Mouse (Mus musculus) kidney, embryonic 15.5 days (tissue): ENCODE measurements at regions not wholly inside any gene's neighbourhood (a gene's known extent, or its start where the extent isn't known, plus 50 kb on each side); places are given as distances from the start of the nearest gene placed in this dataset.
A peak's percentile ranks its signal among the peaks of the same experiment; 100 is the strongest.
"Not testable (repeated sequence)": the region's sequence is repeated elsewhere in the genome, so short reads cannot be mapped to it uniquely, and the experiment has no call there.

Experiments used
- ATAC-seq: fragments of 200-750 bp; cut with Nextera tagmentation; replicated peaks from 2 replicates; pipeline ENCODE4 v1.8.0; 2017; ENCODE audit warnings: moderate TSS enrichment; ENCODE audit not compliant: low FRiP score
- H3K27ac ChIP-seq: fragments of 300-500 bp; sonication (generic); 2 replicates; pipeline ENCODE4 v1.5.1; 2015; ENCODE audit warnings: mild to moderate bottlenecking, inconsistent platforms
- H3K27me3 ChIP-seq: fragments of 300-500 bp; sonication (generic); 2 replicates; pipeline ENCODE4 v1.6.1; 2015; ENCODE audit warnings: inconsistent platforms
- H3K36me3 ChIP-seq: fragments of 300-500 bp; sonication (generic); 2 replicates; pipeline ENCODE4 v1.6.1; 2015; ENCODE audit warnings: inconsistent platforms
- H3K4me1 ChIP-seq: fragments of 300-500 bp; sonication (generic); 2 replicates; pipeline ENCODE4 v1.6.1; 2015; ENCODE audit warnings: inconsistent platforms
- H3K4me2 ChIP-seq: fragments of 300-500 bp; sonication (generic); 2 replicates; pipeline ENCODE4 v1.6.1; 2015; ENCODE audit warnings: moderate library complexity, mild to moderate bottlenecking, inconsistent platforms
- H3K4me3 ChIP-seq: fragments of 300-500 bp; sonication (generic); replicated peaks from 2 replicates; pipeline ENCODE4 v1.5.1; 2015; ENCODE audit warnings: mild to moderate bottlenecking, inconsistent platforms
- H3K9ac ChIP-seq: fragments of 300-500 bp; sonication (generic); 2 replicates; pipeline ENCODE4 v1.6.1; 2015; ENCODE audit warnings: mild to moderate bottlenecking, inconsistent platforms
- H3K9me3 ChIP-seq: fragments of 300-500 bp; sonication (generic); replicated peaks from 2 replicates; pipeline ENCODE4 v1.6.1; 2016; ENCODE audit warnings: inconsistent platforms
- WGBS: fragments of 180-500 bp; shearing (Covaris S2); methylation state at CpG from one replicate; pipeline ENCODE4 v1.1.7; 2015; ENCODE audit warnings: mixed read lengths; 5-methylcytosine and 5-hydroxymethylcytosine counted together

GRCm38 (mm10) chr10:86636953-86637376, 68.3 kb downstream of the Hsp90b1 start:
- not testable (repeated sequence) for H3K36me3 ChIP-seq, H3K9me3 ChIP-seq, H3K9ac ChIP-seq, H3K27ac ChIP-seq, H3K4me1 ChIP-seq, H3K27me3 ChIP-seq
- ATAC-seq = peak; percentile 89
- peak overlapping the region; percentile 36 for H3K4me3 ChIP-seq
- peak overlapping the region; percentile 63 for H3K4me2 ChIP-seq
- 4% methylated on average over 14 of the region's 14 CpGs for WGBS

GRCm38 (mm10) chr10:86636515-86636914, 68.8 kb downstream of the Hsp90b1 start:
- 24% methylated on average over 6 of the region's 6 CpGs for WGBS

GRCm38 (mm10) chr10:86626734-86627133, 78.6 kb downstream of the Hsp90b1 start:
- not testable (repeated sequence) for H3K4me3 ChIP-seq, H3K9me3 ChIP-seq, H3K27me3 ChIP-seq, H3K27ac ChIP-seq, H3K9ac ChIP-seq, H3K36me3 ChIP-seq, H3K4me1 ChIP-seq, H3K4me2 ChIP-seq
- peak; percentile 62 for ATAC-seq

More at GRCm38 (mm10) chr10:86636515-86636914, 68.8 kb downstream of the Hsp90b1 start:
- H3K9ac ChIP-seq, H3K4me1 ChIP-seq, H3K27me3 ChIP-seq, H3K36me3 ChIP-seq, H3K27ac ChIP-seq, H3K9me3 ChIP-seq: not testable (repeated sequence)
- 0 out of 2 replicates have a peak, but pooled peaks have one; percentile 18 for ATAC-seq
- Histone ChIP-seq H3K4me3 (peak overlapping the region; percentile 36), H3K4me2 (peak overlapping the region; percentile 63)

GRCm38 (mm10) chr10:86617958-86618664, 87.2 kb downstream of the Hsp90b1 start:
- 51% methylated on average over 6 of the region's 6 CpGs for WGBS
- ATAC-seq = peak; percentile 67
- H3K4me3 ChIP-seq, H3K36me3 ChIP-seq, H3K4me1 ChIP-seq, H3K4me2 ChIP-seq, H3K27ac ChIP-seq, H3K9me3 ChIP-seq, H3K9ac ChIP-seq, H3K27me3 ChIP-seq: not testable (repeated sequence)

DNA sequence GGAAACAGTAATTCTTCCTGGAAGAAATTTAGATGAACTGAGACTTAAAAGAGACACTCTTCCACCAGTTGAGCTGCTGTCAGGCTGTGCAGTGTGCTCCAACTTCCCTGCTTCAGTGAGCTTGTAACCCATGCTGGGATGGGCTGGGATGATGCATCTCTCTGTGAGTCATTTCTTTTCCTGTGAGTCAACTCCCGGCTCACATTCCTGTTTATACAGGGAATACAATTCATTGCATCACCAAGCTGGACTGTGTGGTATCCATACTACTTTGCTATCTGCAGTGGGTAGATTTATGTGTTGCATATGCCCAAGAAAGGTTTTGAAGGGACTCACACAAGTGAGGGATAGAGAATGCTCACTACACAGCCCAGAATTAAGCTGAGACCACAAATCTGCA, 93.0 kb downstream of the Hsp90b1 start:
- peak; percentile 67 for ATAC-seq
- H3K9ac ChIP-seq, H3K4me3 ChIP-seq, H3K36me3 ChIP-seq, H3K27ac ChIP-seq, H3K27me3 ChIP-seq, H3K4me1 ChIP-seq, H3K9me3 ChIP-seq, H3K4me2 ChIP-seq: not testable (repeated sequence)
- 17% methylated on average over 1 of the region's 1 CpGs for WGBS

- not testable (repeated sequence) for H3K4me2 ChIP-seq, H3K36me3 ChIP-seq, H3K27ac ChIP-seq, H3K27me3 ChIP-seq, H3K4me3 ChIP-seq, ATAC-seq, H3K9ac ChIP-seq, H3K4me1 ChIP-seq, H3K9me3 ChIP-seq
- 63% methylated on average over 2 of the region's 2 CpGs for WGBS
These were observed 95.3 kb downstream of the Hsp90b1 start for GRCm38 (mm10) chr10:86610027-86610426.

DNA sequence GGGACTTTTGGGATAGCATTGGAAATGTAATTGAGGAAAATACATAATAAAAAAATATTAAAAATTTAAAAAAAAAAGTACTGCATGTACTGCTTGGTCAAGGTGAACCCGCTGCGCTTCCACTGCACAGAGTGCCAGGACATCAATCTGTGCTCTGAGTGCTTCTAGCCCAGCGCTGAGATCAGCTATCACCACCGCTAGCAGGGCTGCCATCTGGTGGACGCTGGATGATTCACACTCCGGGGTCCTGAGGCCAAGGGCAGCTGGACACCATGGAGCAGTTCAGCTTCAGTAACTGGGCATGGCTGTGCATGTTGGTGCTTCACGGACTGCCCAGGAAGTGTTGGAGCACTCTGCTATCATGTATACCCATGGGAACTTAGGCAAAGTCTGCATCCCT, 102.1 kb upstream of the Syn3 start:
- H3K9me3 ChIP-seq, H3K4me2 ChIP-seq, H3K4me3 ChIP-seq, H3K9ac ChIP-seq, H3K36me3 ChIP-seq, H3K27me3 ChIP-seq, H3K4me1 ChIP-seq, H3K27ac ChIP-seq, ATAC-seq: not testable (repeated sequence)
- 33% methylated on average over 7 of the region's 7 CpGs for WGBS

- not testable (repeated sequence) for ATAC-seq, H3K9ac ChIP-seq, H3K36me3 ChIP-seq, H3K27ac ChIP-seq, H3K4me1 ChIP-seq, H3K4me3 ChIP-seq, H3K9me3 ChIP-seq, H3K4me2 ChIP-seq, H3K27me3 ChIP-seq
- 95% methylated on average over 7 of the region's 7 CpGs for WGBS
These were observed 101.3 kb upstream of the Syn3 start for GRCm38 (mm10) chr10:86599991-86600390.

DNA sequence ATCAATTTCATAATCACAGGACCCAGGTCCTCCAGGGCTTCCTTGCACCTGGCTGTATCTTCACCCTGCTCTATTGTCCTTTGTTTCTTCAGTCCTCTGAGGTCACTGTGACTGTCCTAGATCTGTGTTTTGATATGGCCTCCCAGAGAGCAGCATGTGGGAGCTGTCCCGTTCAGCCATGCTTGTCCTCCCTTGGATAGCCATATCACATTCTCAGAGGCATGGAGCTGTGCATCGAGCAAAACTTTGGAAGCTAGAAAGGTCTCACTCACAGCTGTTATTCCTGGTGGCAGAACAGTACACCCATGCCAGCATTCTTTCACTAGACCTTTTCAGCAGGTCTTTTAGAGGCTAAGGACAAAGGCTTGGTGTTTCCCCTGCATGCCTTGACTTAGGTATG, 91.5 kb upstream of the Syn3 start:
- H3K9me3 ChIP-seq, H3K27me3 ChIP-seq, H3K36me3 ChIP-seq, H3K4me2 ChIP-seq, H3K4me3 ChIP-seq, H3K9ac ChIP-seq, H3K4me1 ChIP-seq, H3K27ac ChIP-seq: not testable (repeated sequence)
- peak; percentile 79; the same call in 1 of the 2 replicates for ATAC-seq
- WGBS = 51% methylated on average over 2 of the region's 2 CpGs

GRCm38 (mm10) chr10:86566875-86567274, 68.2 kb upstream of the Syn3 start:
- H3K4me3 ChIP-seq, H3K9me3 ChIP-seq, H3K9ac ChIP-seq, H3K36me3 ChIP-seq, H3K4me1 ChIP-seq, H3K4me2 ChIP-seq, H3K27me3 ChIP-seq: not testable (repeated sequence)
- ATAC-seq = peak; percentile 86
- H3K27ac ChIP-seq = 0 out of 2 replicates have a peak overlapping the region, but pooled peaks have one; percentile 54
- WGBS = 47% methylated on average over 1 of the region's 2 CpGs

DNA sequence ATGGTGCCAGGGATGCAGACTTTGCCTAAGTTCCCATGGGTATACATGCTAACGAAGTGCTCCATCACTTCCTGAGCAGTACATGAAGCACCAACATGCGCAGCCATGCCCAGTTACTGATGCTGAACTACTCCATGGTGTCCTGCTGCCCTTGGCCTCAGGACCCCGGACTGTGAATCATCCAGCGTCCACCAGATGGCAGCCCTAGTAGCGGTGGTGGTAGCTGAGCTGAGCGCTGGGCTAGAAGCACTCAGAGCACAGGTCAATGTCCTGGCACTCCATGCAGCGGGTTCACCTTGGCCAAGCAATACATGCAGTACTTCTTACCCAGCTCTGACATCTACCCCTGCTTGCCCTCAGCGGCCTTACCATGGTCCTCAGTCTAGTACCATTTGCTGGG, 57.1 kb upstream of the Syn3 start:
- ATAC-seq = no peak
- Histone ChIP-seq H3K27me3 (no peaks in the 10 kb centered on the region), H3K4me2 (no peak overlapping the region), H3K9ac (no peak overlapping the region), H3K36me3 (no peaks in the 10 kb centered on the region), H3K27ac (no peak overlapping the region), H3K9me3 (no peaks in the 10 kb centered on the region), H3K4me3 (no peak overlapping the region), H3K4me1 (no peaks in the 10 kb centered on the region)
- WGBS = 63% methylated on average over 8 of the region's 8 CpGs
